Mouse (Mus musculus): ENCODE results near the gene Ier5l. TPM values are rescaled to one million over a fixed set of nuclear protein-coding genes. Genes with fewer than 3 reads are reported as not detected.

Gene Ier5l
- total RNA-seq, 1 experiment = 17.7 TPM

- Histone ChIP-seq H3K4me1 (ENCODE audit: control insufficient read depth in 2 of 2, insufficient read depth in 2 of 2, low read length in 2 of 2, poor library complexity in 1 of 2) (peaks cover 10 to 35% of the 10 kb centered on the region in 2 experiments), H3K27ac (ENCODE audit: insufficient read depth, low read depth, low read length, poor library complexity, severe bottlenecking) (no peak overlapping the region), H3K9me3 (ENCODE audit: control insufficient read depth, insufficient read depth, low read depth, low read length) (no peaks in the 10 kb centered on the region), H3K9ac (ENCODE audit: insufficient read depth, low read depth, low read length, poor library complexity, severe bottlenecking) (no peak overlapping the region), H3K4me3 (ENCODE audit: insufficient read depth in 1 of 2, low read depth in 1 of 2, low read length in 2 of 2, poor library complexity in 1 of 2, severe bottlenecking in 1 of 2) (no peak overlapping the region), H3K36me3 (ENCODE audit: control insufficient read depth, insufficient read depth, low read length, poor library complexity, severe bottlenecking) (peaks cover 24% of the 10 kb centered on the region)
- no peak for TF ChIP-seq ZC3H11A (IDR thresholded peaks at IDR 0.05; ENCODE audit: borderline replicate concordance, low read depth, low read length)
- TF ChIP-seq ZNF384 (IDR thresholded peaks at IDR 0.05; ENCODE audit: low read depth, low read length) = no peak
- TF ChIP-seq MAFK (IDR thresholded peaks at IDR 0.05; ENCODE audit: insufficient read depth, low read depth, low read length) = no peak
- TF ChIP-seq CHD2 (IDR thresholded peaks at IDR 0.05; ENCODE audit: low read depth, low read length) = no peak
- TF ChIP-seq HCFC1 (IDR thresholded peaks at IDR 0.05; ENCODE audit: borderline replicate concordance, insufficient read depth, low read length) = no peak
- no peak for DNase-seq (ENCODE audit: low read depth, low spot score)
- in situ Hi-C loops (cut with MboI; ENCODE audit: low sequenced_read_pairs in 2 of 2, unreplicated experiment in 2 of 2) = no loop called here
Observed at GRCm38 (mm10) chr2:30444006-30444405, 30.0 kb downstream of the Ier5l start.

GRCm38 (mm10) chr2:30443281-30443680, 30.7 kb downstream of the Ier5l start:
- DNase-seq (ENCODE audit: low read depth, low spot score) = no peak
- TF ChIP-seq HCFC1 (IDR thresholded peaks at IDR 0.05; ENCODE audit: borderline replicate concordance, insufficient read depth, low read length) = no peak
- no peak for TF ChIP-seq CHD2 (IDR thresholded peaks at IDR 0.05; ENCODE audit: low read depth, low read length)
- no peak for TF ChIP-seq MAFK (IDR thresholded peaks at IDR 0.05; ENCODE audit: insufficient read depth, low read depth, low read length)
- no peak for TF ChIP-seq ZNF384 (IDR thresholded peaks at IDR 0.05; ENCODE audit: low read depth, low read length)
- TF ChIP-seq ZC3H11A (IDR thresholded peaks at IDR 0.05; ENCODE audit: borderline replicate concordance, low read depth, low read length) = no peak
- Histone ChIP-seq H3K9ac (ENCODE audit: insufficient read depth, low read depth, low read length, poor library complexity, severe bottlenecking) (peak overlapping the region; percentile 6; the same call in 1 of the 2 replicates), H3K4me1 (ENCODE audit: control insufficient read depth in 2 of 2, insufficient read depth in 2 of 2, low read length in 2 of 2, poor library complexity in 1 of 2) (peaks cover 10 to 35% of the 10 kb centered on the region in 2 experiments), H3K4me3 (ENCODE audit: insufficient read depth in 1 of 2, low read depth in 1 of 2, low read length in 2 of 2, poor library complexity in 1 of 2, severe bottlenecking in 1 of 2) (no peak overlapping the region), H3K27ac (ENCODE audit: insufficient read depth, low read depth, low read length, poor library complexity, severe bottlenecking) (no peak overlapping the region), H3K36me3 (ENCODE audit: control insufficient read depth, insufficient read depth, low read length, poor library complexity, severe bottlenecking) (peaks cover 31% of the 10 kb centered on the region), H3K9me3 (ENCODE audit: control insufficient read depth, insufficient read depth, low read depth, low read length) (no peaks in the 10 kb centered on the region)
- in situ Hi-C loops (cut with MboI; ENCODE audit: low sequenced_read_pairs in 2 of 2, unreplicated experiment in 2 of 2) = no loop called here

- in situ Hi-C loops (cut with MboI; ENCODE audit: low sequenced_read_pairs in 2 of 2, unreplicated experiment in 2 of 2) = no loop called here
- peaks cover 10 to 34% of the 10 kb centered on the region in 2 experiments for H3K4me1 ChIP-seq (ENCODE audit: control insufficient read depth in 2 of 2, insufficient read depth in 2 of 2, low read length in 2 of 2, poor library complexity in 1 of 2)
- peak overlapping the region; percentile 59; the same call in 1 of the 2 replicates for H3K9ac ChIP-seq (ENCODE audit: insufficient read depth, low read depth, low read length, poor library complexity, severe bottlenecking)
- H3K4me3 ChIP-seq (ENCODE audit: insufficient read depth in 1 of 2, low read depth in 1 of 2, low read length in 2 of 2, poor library complexity in 1 of 2, severe bottlenecking in 1 of 2) = peak overlapping the region; percentile 52 to 61; a peak in 3 of 4 replicates
- no peaks in the 10 kb centered on the region for H3K9me3 ChIP-seq (ENCODE audit: control insufficient read depth, insufficient read depth, low read depth, low read length)
- no peak for DNase-seq (ENCODE audit: low read depth, low spot score)
- peak overlapping the region; percentile 92 for H3K27ac ChIP-seq (ENCODE audit: insufficient read depth, low read depth, low read length, poor library complexity, severe bottlenecking)
- peaks cover 39% of the 10 kb centered on the region for H3K36me3 ChIP-seq (ENCODE audit: control insufficient read depth, insufficient read depth, low read length, poor library complexity, severe bottlenecking)
- TF ChIP-seq CHD2 (IDR thresholded peaks at IDR 0.05; ENCODE audit: low read depth, low read length) (no peak), ZC3H11A (IDR thresholded peaks at IDR 0.05; ENCODE audit: borderline replicate concordance, low read depth, low read length) (no peak), ZNF384 (IDR thresholded peaks at IDR 0.05; ENCODE audit: low read depth, low read length) (no peak), HCFC1 (IDR thresholded peaks at IDR 0.05; ENCODE audit: borderline replicate concordance, insufficient read depth, low read length) (no peak)
Observed at GRCm38 (mm10) chr2:30442498-30442890, 31.5 kb downstream of the Ier5l start.

- Histone ChIP-seq H3K4me1 (ENCODE audit: control insufficient read depth in 2 of 2, insufficient read depth in 2 of 2, low read length in 2 of 2, poor library complexity in 1 of 2) (peaks cover 10 to 31% of the 10 kb centered on the region in 2 experiments), H3K4me3 (ENCODE audit: insufficient read depth in 1 of 2, low read depth in 1 of 2, low read length in 2 of 2, poor library complexity in 1 of 2, severe bottlenecking in 1 of 2) (peak overlapping the region; percentile 52 to 61), H3K9me3 (ENCODE audit: control insufficient read depth, insufficient read depth, low read depth, low read length) (no peaks in the 10 kb centered on the region), H3K36me3 (ENCODE audit: control insufficient read depth, insufficient read depth, low read length, poor library complexity, severe bottlenecking) (peaks cover 43% of the 10 kb centered on the region), H3K27ac (ENCODE audit: insufficient read depth, low read depth, low read length, poor library complexity, severe bottlenecking) (peak overlapping the region; percentile 92), H3K9ac (ENCODE audit: insufficient read depth, low read depth, low read length, poor library complexity, severe bottlenecking) (peak overlapping the region; percentile 59)
- DNase-seq (ENCODE audit: low read depth, low spot score) = peak; percentile 86
- in situ Hi-C loops (cut with MboI; ENCODE audit: low sequenced_read_pairs in 2 of 2, unreplicated experiment in 2 of 2) = no loop called here
- no peak for TF ChIP-seq MAFK (IDR thresholded peaks at IDR 0.05; ENCODE audit: insufficient read depth, low read depth, low read length)
- no peak for TF ChIP-seq ZNF384 (IDR thresholded peaks at IDR 0.05; ENCODE audit: low read depth, low read length)
- TF ChIP-seq ZC3H11A (IDR thresholded peaks at IDR 0.05; ENCODE audit: borderline replicate concordance, low read depth, low read length) = no peak
- peak; percentile 90 for TF ChIP-seq CHD2 (IDR thresholded peaks at IDR 0.05; ENCODE audit: low read depth, low read length)
- peak; percentile 85 for TF ChIP-seq HCFC1 (IDR thresholded peaks at IDR 0.05; ENCODE audit: borderline replicate concordance, insufficient read depth, low read length)
Observed at GRCm38 (mm10) chr2:30441518-30442497, 32.2 kb downstream of the Ier5l start.

Data from ES-E14 (cell line).